Mouse (Mus musculus) liver, adult 2 months (tissue): ENCODE results near the gene Soga1. TPM values are rescaled to one million over a fixed set of nuclear protein-coding genes. Genes with fewer than 3 reads are reported as not detected.

Experiments used
- DNase-seq: peaks from one replicate; pipeline ENCODE4 v3.0.0-alpha.2; 2011; ENCODE audit warnings: low read depth, low spot score; ENCODE audit errors: extremely low read depth
- H3K27ac ChIP-seq: fragments of 200-500 bp; replicated peaks from 2 replicates; pipeline ENCODE4 v1.5.1; 2012; ENCODE audit warnings: low read depth, mild to moderate bottlenecking, control low read depth, inconsistent platforms, low read length; ENCODE audit not compliant: insufficient read depth
- H3K27me3 ChIP-seq: fragments of 200-500 bp; 2 replicates; pipeline ENCODE4 v1.6.1; 2012; ENCODE audit warnings: mild to moderate bottlenecking, moderate library complexity, low read length, inconsistent platforms; ENCODE audit not compliant: control insufficient read depth, insufficient read depth
- H3K36me3 ChIP-seq: fragments of 200-500 bp; 2 replicates; pipeline ENCODE4 v1.6.1; 2012; ENCODE audit warnings: low read length, inconsistent platforms; ENCODE audit not compliant: control insufficient read depth, insufficient read depth
- H3K4me1 ChIP-seq: fragments of 200-500 bp; 2 replicates; pipeline ENCODE4 v1.6.1; 2011; ENCODE audit warnings: low read length; ENCODE audit not compliant: control insufficient read depth, insufficient read depth
- H3K4me3 ChIP-seq: fragments of 200-500 bp; 2 replicates; pipeline ENCODE4 v1.5.1; 2011; ENCODE audit warnings: low read depth, mild to moderate bottlenecking, control low read depth, low read length, moderate library complexity; ENCODE audit not compliant: insufficient read depth
- H3K79me2 ChIP-seq: fragments of 200-500 bp; 2 replicates; pipeline ENCODE4 v1.6.1; 2012; ENCODE audit warnings: inconsistent platforms, mild to moderate bottlenecking, low read length, moderate library complexity; ENCODE audit not compliant: control insufficient read depth, insufficient read depth
- H3K9ac ChIP-seq: fragments of 200-500 bp; 2 replicates; pipeline ENCODE4 v1.6.1; 2012; ENCODE audit warnings: low read depth, mild to moderate bottlenecking, control low read depth, inconsistent platforms, low read length
- CTCF ChIP-seq: fragments of 200-500 bp; IDR thresholded peaks from 2 replicates; pipeline ENCODE4 v1.5.1; 2011; ENCODE audit warnings: low read depth, low read length, control low read depth
- POLR2A ChIP-seq: fragments of 200-500 bp; IDR thresholded peaks from 2 replicates; pipeline ENCODE4 v1.6.1; 2011; ENCODE audit warnings: low read length, control low read depth; ENCODE audit not compliant: insufficient read depth; ENCODE audit errors: extremely low read depth
- WGBS: fragments of 180-500 bp; shearing (Covaris S2); methylation state at CpG from one replicate; pipeline ENCODE4 v1.1.7; 2018; 5-methylcytosine and 5-hydroxymethylcytosine counted together
- polyA plus RNA-seq: library from polyadenylated mRNA; depleted of rRNA; stranded (reverse); fragments of >200 nt; gene quantifications from 2 replicates; pipeline ENCODE4 v1.2.3, GENCODE M21; 2012
- total RNA-seq: library from RNA; depleted of rRNA; stranded (reverse); fragments of >200 nt; gene quantifications from 2 replicates; pipeline ENCODE4 v1.2.3, GENCODE M21; 2014

The Soga1 gene
- total and polyA plus RNA-seq, 2 experiments, result 1.0 to 1.5 TPM

- Histone ChIP-seq H3K79me2 (no peaks in the 10 kb centered on the region), H3K27me3 (no peaks in the 10 kb centered on the region), H3K9ac (no peak overlapping the region), H3K36me3 (no peaks in the 10 kb centered on the region), H3K4me3 (no peak overlapping the region), H3K4me1 (no peaks in the 10 kb centered on the region), H3K27ac (no peak overlapping the region)
- 70% methylated on average over 5 of the region's 5 CpGs for WGBS
- DNase-seq, result no peak
- no peak for TF ChIP-seq CTCF
- no peak for TF ChIP-seq POLR2A
Measured at GRCm38 (mm10) chr2:157054816-157055215, 24.2 kb downstream of the Soga1 start.

- no peaks in the 10 kb centered on the region for H3K36me3 ChIP-seq
- H3K4me3 ChIP-seq, result no peak overlapping the region
- no peak overlapping the region for H3K27ac ChIP-seq
- no peak overlapping the region for H3K9ac ChIP-seq
- TF ChIP-seq CTCF (no peak), POLR2A (no peak)
- H3K27me3 ChIP-seq, result no peaks in the 10 kb centered on the region
- no peaks in the 10 kb centered on the region for H3K79me2 ChIP-seq
- DNase-seq, result no peak
- no peaks in the 10 kb centered on the region for H3K4me1 ChIP-seq
- 81% methylated on average over 8 of the region's 8 CpGs for WGBS
Measured at GRCm38 (mm10) chr2:157054297-157054696, 24.8 kb downstream of the Soga1 start.

- no peak for DNase-seq
- WGBS, result 82% methylated on average over 4 of the region's 4 CpGs
- TF ChIP-seq CTCF (peak; percentile 22; the same call in 1 of the 2 replicates), POLR2A (no peak)
- Histone ChIP-seq H3K4me1 (no peaks in the 10 kb centered on the region), H3K4me3 (no peak overlapping the region), H3K79me2 (no peaks in the 10 kb centered on the region), H3K27me3 (no peaks in the 10 kb centered on the region), H3K27ac (no peak overlapping the region), H3K9ac (no peak overlapping the region), H3K36me3 (no peaks in the 10 kb centered on the region)
Measured at GRCm38 (mm10) chr2:157053787-157054186, 25.3 kb downstream of the Soga1 start.

GRCm38 (mm10) chr2:157053124-157053523, 25.9 kb downstream of the Soga1 start:
- Histone ChIP-seq H3K27me3 (no peaks in the 10 kb centered on the region), H3K9ac (no peak overlapping the region), H3K4me1 (no peaks in the 10 kb centered on the region), H3K27ac (no peak overlapping the region), H3K79me2 (no peaks in the 10 kb centered on the region), H3K4me3 (no peak overlapping the region), H3K36me3 (no peaks in the 10 kb centered on the region)
- 96% methylated on average over 5 of the region's 5 CpGs for WGBS
- no peak for DNase-seq
- TF ChIP-seq POLR2A (no peak), CTCF (no peak)

- no peak overlapping the region for H3K4me3 ChIP-seq
- no peaks in the 10 kb centered on the region for H3K27me3 ChIP-seq
- no peak overlapping the region for H3K9ac ChIP-seq
- TF ChIP-seq POLR2A (no peak), CTCF (no peak)
- no peaks in the 10 kb centered on the region for H3K36me3 ChIP-seq
- no peak for DNase-seq
- WGBS, result 74% methylated on average over 8 of the region's 8 CpGs
- H3K79me2 ChIP-seq, result no peaks in the 10 kb centered on the region
- H3K27ac ChIP-seq, result no peak overlapping the region
- H3K4me1 ChIP-seq, result no peaks in the 10 kb centered on the region
Measured at GRCm38 (mm10) chr2:157052448-157052847, 26.6 kb downstream of the Soga1 start.

- no peaks in the 10 kb centered on the region for H3K4me1 ChIP-seq
- no peak for TF ChIP-seq POLR2A
- TF ChIP-seq CTCF, result no peak
- 79% methylated on average over 8 of the region's 8 CpGs for WGBS
- no peak for DNase-seq
- no peak overlapping the region for H3K9ac ChIP-seq
- H3K4me3 ChIP-seq, result no peak overlapping the region
- H3K27ac ChIP-seq, result no peak overlapping the region
- H3K79me2 ChIP-seq, result no peaks in the 10 kb centered on the region
- H3K36me3 ChIP-seq, result no peaks in the 10 kb centered on the region
- H3K27me3 ChIP-seq, result no peaks in the 10 kb centered on the region
Measured at GRCm38 (mm10) chr2:157049831-157050243, 29.2 kb downstream of the Soga1 start.
